Mouse (Mus musculus): ENCODE data around the gene Tmem117. TPM values are rescaled to one million over a fixed set of nuclear protein-coding genes. Genes with fewer than 3 reads are reported as not detected.

The Tmem117 gene
- polyA plus RNA-seq, 1 experiment: not detected

DNA sequence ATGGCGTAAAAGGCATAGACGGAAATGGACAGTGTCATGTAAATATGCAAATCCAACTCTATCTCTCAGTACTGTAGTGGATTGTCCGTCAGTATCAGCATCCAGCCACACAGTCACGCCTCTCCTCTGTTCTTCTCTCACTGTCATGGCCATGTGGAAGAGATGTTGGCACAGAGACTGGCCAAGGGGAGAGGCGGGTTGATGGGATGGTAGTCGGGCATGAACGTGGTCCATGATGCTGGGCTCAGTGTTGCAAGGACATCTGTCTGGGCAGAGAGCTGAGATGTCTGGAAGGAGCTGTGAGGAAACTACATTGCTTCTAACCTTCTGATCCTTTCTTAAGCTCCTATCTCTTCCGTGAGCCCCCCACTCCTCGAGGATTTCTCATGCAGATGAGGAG lies 413.4 kb downstream of the Tmem117 start:
- 77% methylated on average over 9 of the region's 9 CpGs for WGBS
- Histone ChIP-seq H3K4me3 (ENCODE audit: extremely low read depth, insufficient read depth, insufficient read length) (no peak overlapping the region), H3K4me1 (ENCODE audit: control insufficient read depth, insufficient read depth, insufficient read length) (no peaks in the 10 kb centered on the region)

DNA sequence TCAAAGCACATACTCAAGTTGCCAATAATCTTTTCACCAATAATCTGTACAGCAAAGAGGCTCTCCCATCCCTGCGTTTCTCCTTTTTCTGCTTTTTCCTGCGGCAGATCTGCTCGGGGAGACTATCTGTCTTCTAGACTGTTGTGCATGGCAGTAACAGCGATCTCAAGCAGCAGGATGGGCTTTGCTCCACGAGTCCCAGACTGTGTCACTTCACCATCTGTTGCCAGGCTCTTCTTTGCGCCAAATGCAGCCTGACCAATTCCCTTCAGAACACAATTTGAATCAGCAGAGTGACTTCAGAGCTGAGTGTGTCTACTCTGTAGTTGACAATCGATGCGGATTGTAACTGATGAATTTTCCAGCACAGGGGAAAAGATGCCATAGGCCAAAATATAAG lies 415.0 kb downstream of the Tmem117 start:
- no peaks in the 10 kb centered on the region for H3K36me3 ChIP-seq (ENCODE audit: control insufficient read depth, insufficient read depth, low read length)
- DNase-seq (ENCODE audit: low read depth in 1 of 2, low spot score in 2 of 2): no peak
- H3K27ac ChIP-seq (ENCODE audit: insufficient read depth, low read length): no peak overlapping the region
- no peak overlapping the region for H3K4me3 ChIP-seq (ENCODE audit: extremely low read depth, insufficient read depth, insufficient read length)
- H3K4me1 ChIP-seq (ENCODE audit: control insufficient read depth, insufficient read depth, insufficient read length): no peaks in the 10 kb centered on the region
- WGBS: 88% methylated on average over 8 of the region's 8 CpGs
- no peak for TF ChIP-seq CTCF (IDR thresholded peaks at IDR 0.05; ENCODE audit: extremely low read depth, insufficient read depth, insufficient read length, insufficient replicate concordance)
- TF ChIP-seq POLR2A (IDR thresholded peaks at IDR 0.05; ENCODE audit: low read depth, low read length): no peak
- no peaks in the 10 kb centered on the region for H3K27me3 ChIP-seq (ENCODE audit: control insufficient read depth, insufficient read depth, low read length)

More for the DNA sequence above, 413.4 kb downstream of the Tmem117 start:
- Histone ChIP-seq H3K27me3 (ENCODE audit: control insufficient read depth, insufficient read depth, low read length) (no peaks in the 10 kb centered on the region), H3K27ac (ENCODE audit: insufficient read depth, low read length) (no peak overlapping the region), H3K36me3 (ENCODE audit: control insufficient read depth, insufficient read depth, low read length) (no peaks in the 10 kb centered on the region)
- TF ChIP-seq POLR2A (IDR thresholded peaks at IDR 0.05; ENCODE audit: low read depth, low read length) (no peak), CTCF (IDR thresholded peaks at IDR 0.05; ENCODE audit: extremely low read depth, insufficient read depth, insufficient read length, insufficient replicate concordance) (no peak)
- no peak for DNase-seq (ENCODE audit: low read depth in 1 of 2, low spot score in 2 of 2)

DNA sequence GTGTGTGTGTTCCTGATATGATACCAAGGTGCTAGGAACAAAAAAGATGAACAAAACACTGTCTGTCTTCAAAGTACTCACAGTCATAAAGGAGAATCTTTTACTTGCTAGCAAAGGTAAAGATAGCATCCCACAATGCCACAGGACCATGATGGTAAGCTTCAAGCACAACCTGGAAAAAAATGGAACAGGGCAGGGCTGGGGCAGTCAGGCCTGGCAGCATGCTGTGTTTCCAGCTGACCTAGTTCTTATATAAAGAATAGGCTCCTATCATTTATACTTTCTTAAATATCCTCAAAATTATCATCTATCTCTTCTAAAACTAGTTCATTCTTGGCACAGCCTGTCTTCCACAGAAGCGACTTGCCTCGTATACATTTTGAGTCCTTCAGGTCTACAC lies 418.5 kb downstream of the Tmem117 start:
- Histone ChIP-seq H3K4me1 (ENCODE audit: control insufficient read depth, insufficient read depth, insufficient read length) (no peaks in the 10 kb centered on the region), H3K36me3 (ENCODE audit: control insufficient read depth, insufficient read depth, low read length) (no peaks in the 10 kb centered on the region), H3K4me3 (ENCODE audit: extremely low read depth, insufficient read depth, insufficient read length) (no peak overlapping the region), H3K27ac (ENCODE audit: insufficient read depth, low read length) (no peak overlapping the region), H3K27me3 (ENCODE audit: control insufficient read depth, insufficient read depth, low read length) (no peaks in the 10 kb centered on the region)
- TF ChIP-seq POLR2A (IDR thresholded peaks at IDR 0.05; ENCODE audit: low read depth, low read length) (no peak), CTCF (IDR thresholded peaks at IDR 0.05; ENCODE audit: extremely low read depth, insufficient read depth, insufficient read length, insufficient replicate concordance) (no peak)
- no peak for DNase-seq (ENCODE audit: low read depth in 1 of 2, low spot score in 2 of 2)
- WGBS: 94% methylated on average over 2 of the region's 2 CpGs

DNA sequence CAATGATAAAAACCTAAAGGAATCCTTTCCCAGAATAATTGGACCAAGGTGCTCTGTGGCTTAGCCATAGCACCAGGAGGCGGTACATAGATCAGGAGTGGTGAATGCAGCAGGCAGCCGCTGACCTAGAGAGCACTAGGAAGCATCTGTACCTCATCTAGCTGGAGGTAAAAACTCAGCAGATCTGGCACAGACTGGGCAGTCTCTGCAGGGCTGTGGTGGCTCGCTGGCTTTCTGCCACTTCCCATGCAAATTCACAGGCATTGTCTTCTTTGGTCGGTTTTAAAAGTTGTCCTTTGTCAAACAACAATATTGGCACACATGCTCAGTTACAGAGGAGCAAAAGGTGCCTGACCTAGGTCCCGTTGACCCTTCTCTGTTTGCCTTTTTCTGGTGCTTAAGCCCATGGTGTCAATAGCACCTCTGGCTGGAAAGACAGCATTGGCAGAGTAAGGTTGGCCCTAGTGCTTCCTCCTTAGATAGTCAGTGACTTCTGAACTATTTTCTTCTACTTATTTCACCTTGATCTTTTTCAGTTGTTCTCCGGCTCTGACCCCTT lies 420.2 kb downstream of the Tmem117 start:
- H3K27ac ChIP-seq (ENCODE audit: insufficient read depth, low read length): no peak overlapping the region
- H3K27me3 ChIP-seq (ENCODE audit: control insufficient read depth, insufficient read depth, low read length): no peaks in the 10 kb centered on the region
- TF ChIP-seq POLR2A (IDR thresholded peaks at IDR 0.05; ENCODE audit: low read depth, low read length) (no peak), CTCF (IDR thresholded peaks at IDR 0.05; ENCODE audit: extremely low read depth, insufficient read depth, insufficient read length, insufficient replicate concordance) (no peak)
- no peak overlapping the region for H3K4me3 ChIP-seq (ENCODE audit: extremely low read depth, insufficient read depth, insufficient read length)
- 82% methylated on average over 6 of the region's 6 CpGs for WGBS
- no peaks in the 10 kb centered on the region for H3K4me1 ChIP-seq (ENCODE audit: control insufficient read depth, insufficient read depth, insufficient read length)
- no peak for DNase-seq (ENCODE audit: low read depth in 1 of 2, low spot score in 2 of 2)
- no peaks in the 10 kb centered on the region for H3K36me3 ChIP-seq (ENCODE audit: control insufficient read depth, insufficient read depth, low read length)

DNA sequence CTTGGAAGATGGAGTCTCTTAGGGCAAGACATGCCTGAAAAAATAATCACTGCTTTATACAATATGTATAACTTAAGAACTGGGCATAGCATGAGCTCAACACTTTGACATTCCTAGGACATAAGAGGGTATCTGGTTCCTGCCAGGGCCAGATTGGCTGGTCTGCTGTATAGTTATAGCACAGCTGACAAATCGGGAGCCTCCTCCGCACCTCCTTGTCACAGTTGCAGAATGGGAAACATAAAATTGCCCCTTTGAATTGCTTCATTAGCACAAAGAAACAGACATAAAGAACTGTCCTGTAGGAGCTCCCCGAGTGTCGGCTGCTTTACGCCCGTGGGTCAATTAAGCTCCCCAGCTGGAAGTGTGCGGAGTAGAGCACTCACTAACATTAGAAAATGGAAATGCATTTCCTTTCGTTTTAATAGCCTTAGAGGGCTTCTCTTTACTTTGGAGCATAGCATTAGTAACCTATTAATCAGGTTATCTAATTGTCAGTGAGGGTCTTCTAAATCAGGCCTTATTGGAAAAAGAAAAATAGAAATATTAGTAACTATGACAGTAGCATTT lies 426.1 kb downstream of the Tmem117 start:
- TF ChIP-seq POLR2A (IDR thresholded peaks at IDR 0.05; ENCODE audit: low read depth, low read length): no peak
- no peak for TF ChIP-seq CTCF (IDR thresholded peaks at IDR 0.05; ENCODE audit: extremely low read depth, insufficient read depth, insufficient read length, insufficient replicate concordance)
- DNase-seq (ENCODE audit: low read depth in 1 of 2, low spot score in 2 of 2): no peak
- H3K4me3 ChIP-seq (ENCODE audit: extremely low read depth, insufficient read depth, insufficient read length): no peak overlapping the region
- H3K4me1 ChIP-seq (ENCODE audit: control insufficient read depth, insufficient read depth, insufficient read length): no peaks in the 10 kb centered on the region
- no peaks in the 10 kb centered on the region for H3K36me3 ChIP-seq (ENCODE audit: control insufficient read depth, insufficient read depth, low read length)
- H3K27ac ChIP-seq (ENCODE audit: insufficient read depth, low read length): no peak overlapping the region
- WGBS: 87% methylated on average over 8 of the region's 8 CpGs
- H3K27me3 ChIP-seq (ENCODE audit: control insufficient read depth, insufficient read depth, low read length): no peaks in the 10 kb centered on the region

DNA sequence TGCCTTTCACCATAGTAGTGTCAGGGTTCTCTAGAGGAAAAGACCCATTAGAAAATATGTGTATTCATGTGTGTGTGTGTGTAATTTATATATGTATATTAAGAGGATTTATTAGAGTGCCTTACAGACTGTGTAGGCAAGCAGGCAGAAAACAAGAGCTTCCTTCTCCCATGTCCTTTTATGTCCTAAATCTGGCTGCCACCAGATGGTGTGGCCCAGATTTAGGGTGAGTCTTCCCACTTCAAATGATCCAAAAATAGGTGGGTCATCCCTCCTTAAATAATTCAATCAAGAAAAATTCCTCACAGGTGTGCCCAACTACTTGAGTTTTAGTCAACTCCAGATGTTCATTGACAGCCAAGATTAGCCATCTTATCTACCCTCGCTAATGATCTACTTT lies 439.0 kb downstream of the Tmem117 start:
- no peaks in the 10 kb centered on the region for H3K4me1 ChIP-seq (ENCODE audit: control insufficient read depth, insufficient read depth, insufficient read length)
- H3K27me3 ChIP-seq (ENCODE audit: control insufficient read depth, insufficient read depth, low read length): no peaks in the 10 kb centered on the region
- 83% methylated on average over 1 of the region's 1 CpGs for WGBS
- no peak for TF ChIP-seq CTCF (IDR thresholded peaks at IDR 0.05; ENCODE audit: extremely low read depth, insufficient read depth, insufficient read length, insufficient replicate concordance)
- TF ChIP-seq POLR2A (IDR thresholded peaks at IDR 0.05; ENCODE audit: low read depth, low read length): no peak
- H3K36me3 ChIP-seq (ENCODE audit: control insufficient read depth, insufficient read depth, low read length): no peaks in the 10 kb centered on the region
- DNase-seq (ENCODE audit: low read depth in 1 of 2, low spot score in 2 of 2): no peak
- no peak overlapping the region for H3K27ac ChIP-seq (ENCODE audit: insufficient read depth, low read length)
- H3K4me3 ChIP-seq (ENCODE audit: extremely low read depth, insufficient read depth, insufficient read length): no peak overlapping the region

DNA sequence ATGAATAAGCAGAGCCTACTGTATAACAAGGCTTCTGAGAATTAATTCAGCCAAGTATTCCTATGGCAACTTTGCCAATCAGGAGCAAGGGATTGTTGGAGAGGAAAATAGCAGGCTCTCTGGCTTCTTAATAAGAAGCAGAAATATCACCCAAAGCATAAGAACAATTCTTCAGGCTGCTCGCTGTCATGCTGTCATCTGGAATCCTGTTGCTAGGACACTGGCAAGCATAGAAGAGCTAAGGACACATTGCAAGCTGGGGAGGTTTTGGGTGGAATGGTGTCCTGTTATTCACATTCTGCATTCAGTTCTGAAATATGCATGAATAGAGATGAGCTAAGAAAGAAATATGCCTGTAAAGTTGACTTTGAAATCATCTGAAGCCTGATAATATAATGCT lies 439.8 kb downstream of the Tmem117 start:
- Histone ChIP-seq H3K4me3 (ENCODE audit: extremely low read depth, insufficient read depth, insufficient read length) (no peak overlapping the region), H3K27me3 (ENCODE audit: control insufficient read depth, insufficient read depth, low read length) (no peaks in the 10 kb centered on the region), H3K27ac (ENCODE audit: insufficient read depth, low read length) (no peak overlapping the region), H3K36me3 (ENCODE audit: control insufficient read depth, insufficient read depth, low read length) (no peaks in the 10 kb centered on the region), H3K4me1 (ENCODE audit: control insufficient read depth, insufficient read depth, insufficient read length) (no peaks in the 10 kb centered on the region)
- DNase-seq (ENCODE audit: low read depth in 1 of 2, low spot score in 2 of 2): no peak
- TF ChIP-seq CTCF (IDR thresholded peaks at IDR 0.05; ENCODE audit: extremely low read depth, insufficient read depth, insufficient read length, insufficient replicate concordance) (no peak), POLR2A (IDR thresholded peaks at IDR 0.05; ENCODE audit: low read depth, low read length) (no peak)
- WGBS: 86% methylated on average over 1 of the region's 1 CpGs
